Mouse (Mus musculus): ENCODE measurements around the gene Bysl.
"Not testable (repeated sequence)": the region's sequence is repeated elsewhere in the genome, so short reads cannot be mapped to it uniquely, and the experiment has no call there.

The Bysl gene

GRCm38 (mm10) chr17:47610849-47611660 is at the start of gene Bysl, which contains the start of the genes Med20 and Gm20517:
Gene Bysl (minus strand): TSS chr17:47611492.
Gene Med20 (plus strand): TSS chr17:47611582.
Gene Gm20517 (plus strand): TSS chr17:47611589.
- peak; percentile 88 for DNase-seq (ENCODE audit: extremely low read depth, low read depth)

DNA sequence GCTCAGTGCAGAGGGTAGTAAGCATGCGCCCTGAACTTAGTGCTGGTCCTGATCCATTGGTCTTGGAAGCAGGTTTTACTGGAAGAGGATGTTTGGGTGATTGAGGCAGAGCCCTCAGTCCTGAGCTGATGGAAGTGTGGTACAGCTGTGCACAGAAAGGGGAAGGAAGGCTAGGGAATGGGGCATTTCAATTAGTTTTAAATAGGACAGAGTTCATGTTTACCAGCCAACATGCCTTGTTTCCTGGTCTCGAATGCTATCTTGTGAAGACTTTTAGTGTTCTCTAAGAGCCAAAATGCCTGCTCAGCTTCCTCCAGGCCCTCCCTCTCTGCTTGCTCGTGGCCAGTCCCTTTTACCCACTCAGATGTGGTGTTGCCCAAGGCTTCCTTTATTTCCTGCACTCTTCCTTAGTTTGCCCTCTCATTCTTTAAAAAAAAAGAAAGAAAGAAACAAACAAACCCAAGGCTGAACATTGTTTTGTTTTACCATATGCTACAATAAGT is 47.5 kb upstream of the Bysl start:
- DNase-seq (ENCODE audit: extremely low read depth, low read depth): no peak

DNA sequence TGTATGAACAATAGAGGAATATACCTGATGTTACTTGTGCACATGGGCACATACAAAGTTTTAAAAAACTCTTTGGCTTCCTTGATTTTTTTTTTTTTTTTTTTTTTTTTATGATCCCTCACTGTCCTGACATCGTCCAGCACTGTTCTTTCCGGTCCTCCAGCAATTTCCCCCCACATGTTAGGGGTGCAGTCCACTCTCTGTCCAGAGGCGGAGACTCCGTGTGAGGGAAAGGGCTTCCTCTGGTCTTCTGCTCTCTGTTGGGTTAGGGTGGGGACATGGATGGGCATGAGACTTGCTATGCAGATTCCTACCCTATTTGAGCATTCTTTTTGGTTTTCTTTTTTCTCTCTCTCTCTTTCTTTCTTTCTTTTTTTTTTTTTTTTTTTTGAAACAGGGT is 46.6 kb upstream of the Bysl start:
- DNase-seq (ENCODE audit: extremely low read depth, low read depth): no peak

DNA sequence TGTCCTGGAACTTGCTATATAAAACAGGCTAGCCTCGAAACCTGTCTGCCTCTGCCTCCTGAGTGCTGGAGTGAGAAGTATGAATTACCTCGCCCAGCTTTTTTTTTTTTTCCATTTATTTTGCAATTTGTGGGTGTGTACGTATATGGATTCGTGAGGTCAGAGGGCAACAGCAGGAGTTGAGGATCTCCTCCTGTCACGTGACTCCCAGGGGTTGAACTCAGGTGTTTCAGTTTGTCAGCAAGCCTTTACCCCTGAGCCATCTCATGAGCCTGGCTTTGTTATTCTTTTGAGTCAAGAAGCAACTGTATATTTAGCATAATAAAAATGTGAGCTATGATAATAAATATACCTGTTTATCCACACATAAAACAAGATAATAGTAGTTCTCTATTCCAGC is 44.4 kb upstream of the Bysl start:
- DNase-seq (ENCODE audit: extremely low read depth, low read depth): no peak

DNA sequence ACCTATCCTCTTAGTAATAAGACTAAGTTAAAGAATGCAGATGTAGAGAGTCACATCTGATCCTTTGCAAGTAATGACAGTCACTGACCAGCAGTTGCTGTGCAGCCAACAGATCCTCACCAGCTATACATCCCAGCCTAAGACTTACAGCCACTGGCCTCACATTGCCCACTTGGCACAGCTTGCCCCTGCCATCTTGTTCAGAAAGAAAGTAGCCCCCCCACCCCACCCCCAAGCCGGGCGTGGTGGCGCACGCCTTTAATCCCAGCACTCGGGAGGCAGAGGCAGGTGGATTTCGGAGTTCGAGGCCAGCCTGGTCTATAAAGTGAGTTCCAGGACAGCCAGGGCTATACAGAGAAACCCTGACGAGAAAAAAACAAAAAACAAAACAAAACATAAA is 43.1 kb upstream of the Bysl start:
- DNase-seq (ENCODE audit: extremely low read depth, low read depth): not testable (repeated sequence)

DNA sequence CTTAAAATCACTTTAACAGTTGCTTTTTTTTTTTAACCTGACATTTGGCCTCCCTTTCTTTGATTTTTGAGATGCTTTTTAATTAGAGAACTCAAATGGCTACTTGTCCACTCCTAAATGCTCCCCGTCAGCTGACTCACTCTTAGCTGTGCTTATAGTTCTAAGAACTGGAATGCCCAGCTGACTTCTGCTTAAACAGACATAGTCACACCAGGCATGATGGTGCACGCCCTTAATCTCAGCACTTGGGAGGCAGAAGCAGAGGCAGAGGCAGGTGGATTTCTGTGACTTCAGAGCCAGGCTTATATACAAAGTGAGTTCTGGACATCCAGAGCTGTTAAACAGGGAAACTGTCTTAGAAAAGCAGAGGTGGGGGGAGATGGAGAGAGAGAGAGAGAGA is 40.7 kb upstream of the Bysl start:
- DNase-seq (ENCODE audit: extremely low read depth, low read depth): no peak

- DNase-seq (ENCODE audit: extremely low read depth, low read depth): no peak
These were observed 37.7 kb upstream of the Bysl start for GRCm38 (mm10) chr17:47648966-47649365.

- peak; percentile 63 for DNase-seq (ENCODE audit: extremely low read depth, low read depth)
These were observed 35.4 kb upstream of the Bysl start for GRCm38 (mm10) chr17:47646683-47647082.

- peak; percentile 21 for DNase-seq (ENCODE audit: extremely low read depth, low read depth)
These were observed 31.7 kb upstream of the Bysl start for GRCm38 (mm10) chr17:47642992-47643391.

- DNase-seq (ENCODE audit: extremely low read depth, low read depth): no peak
These were observed 22.9 kb upstream of the Bysl start for GRCm38 (mm10) chr17:47633999-47634770.

DNA sequence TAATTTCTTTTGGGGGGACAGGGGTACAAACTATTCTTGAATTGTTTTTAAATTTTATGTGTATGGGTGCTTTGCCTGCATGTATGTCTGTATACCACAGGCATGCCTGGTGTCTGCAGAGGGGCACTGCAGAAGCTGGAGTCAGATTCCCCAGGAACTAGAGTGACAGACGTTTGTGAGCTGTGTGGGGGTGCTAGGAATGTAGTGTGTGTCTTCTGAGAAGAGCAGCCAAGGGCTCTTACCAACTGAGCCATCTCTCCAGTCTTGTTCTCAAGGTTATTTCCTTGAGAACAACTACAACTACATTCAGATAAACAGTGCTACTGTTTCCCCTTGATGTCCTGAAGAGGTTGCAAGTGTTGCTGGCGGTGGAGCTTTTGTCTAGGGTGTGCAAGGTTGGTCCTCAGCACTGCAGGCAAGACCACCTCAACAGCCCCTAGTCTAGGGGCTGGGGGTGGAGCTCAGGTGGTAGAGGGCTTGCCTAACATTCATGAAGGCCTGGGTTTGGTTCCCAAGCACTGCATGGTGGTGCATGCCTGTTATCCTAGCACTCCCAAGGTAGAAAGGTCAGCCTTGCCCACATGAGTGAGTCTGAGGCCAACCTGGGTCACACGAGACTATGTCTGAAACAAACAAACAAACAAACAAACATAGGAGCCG is 21.0 kb upstream of the Bysl start:
- DNase-seq (ENCODE audit: extremely low read depth, low read depth): no peak

- no peak for DNase-seq (ENCODE audit: extremely low read depth, low read depth)
These were observed 19.4 kb upstream of the Bysl start, which contains the start of gene Usp49 for GRCm38 (mm10) chr17:47630678-47631065. Gene Usp49 (plus strand): TSS chr17:47630690.

DNA sequence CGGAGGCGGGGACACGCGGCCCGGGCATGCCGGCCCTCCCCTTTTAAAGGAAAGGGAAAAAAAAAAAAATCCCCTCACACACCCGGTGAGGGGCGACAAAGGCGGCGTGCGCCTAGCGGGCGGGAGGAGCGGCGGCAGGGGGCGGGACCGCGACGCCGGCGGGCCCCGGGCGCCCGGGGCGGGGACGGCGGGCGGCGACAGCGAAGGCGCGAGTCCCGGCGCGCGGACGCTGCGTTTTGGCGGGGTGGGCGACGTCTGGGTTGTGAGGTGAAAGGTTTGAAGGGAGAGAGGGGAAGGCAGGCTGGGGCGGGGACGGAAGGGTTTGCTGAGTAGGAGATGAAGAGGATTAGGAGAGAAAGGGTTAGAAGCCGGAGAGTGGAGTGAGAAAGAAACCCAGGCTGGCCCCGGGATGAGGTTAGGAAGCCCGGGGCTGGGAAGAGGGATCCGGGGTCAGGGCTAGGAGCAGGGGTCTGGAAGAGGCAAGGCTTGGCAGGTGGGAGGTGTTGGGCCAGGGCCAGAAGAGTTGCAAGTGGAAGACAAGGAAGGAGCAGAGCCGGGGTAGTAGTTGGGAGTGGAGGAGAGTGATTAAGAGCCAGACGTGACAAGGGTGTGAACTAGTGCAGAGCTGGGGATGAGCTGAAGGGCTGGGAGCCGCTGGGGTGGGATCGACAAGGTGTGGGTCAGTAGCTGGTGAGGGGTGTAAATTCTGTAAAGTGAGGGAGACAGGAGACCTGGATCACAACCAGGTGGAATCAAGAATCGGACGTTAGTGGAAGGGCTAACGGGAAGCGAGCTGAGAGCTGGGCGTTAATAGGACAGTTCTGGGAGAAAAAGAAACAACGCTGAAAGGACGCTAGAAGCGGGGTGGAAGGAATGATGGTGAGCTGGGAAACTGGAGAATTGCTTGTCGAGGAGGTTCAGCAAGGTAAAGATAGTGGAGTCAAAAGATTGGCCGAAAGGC is 18.7 kb upstream of the Bysl start:
- DNase-seq (ENCODE audit: extremely low read depth, low read depth): no peak

DNA sequence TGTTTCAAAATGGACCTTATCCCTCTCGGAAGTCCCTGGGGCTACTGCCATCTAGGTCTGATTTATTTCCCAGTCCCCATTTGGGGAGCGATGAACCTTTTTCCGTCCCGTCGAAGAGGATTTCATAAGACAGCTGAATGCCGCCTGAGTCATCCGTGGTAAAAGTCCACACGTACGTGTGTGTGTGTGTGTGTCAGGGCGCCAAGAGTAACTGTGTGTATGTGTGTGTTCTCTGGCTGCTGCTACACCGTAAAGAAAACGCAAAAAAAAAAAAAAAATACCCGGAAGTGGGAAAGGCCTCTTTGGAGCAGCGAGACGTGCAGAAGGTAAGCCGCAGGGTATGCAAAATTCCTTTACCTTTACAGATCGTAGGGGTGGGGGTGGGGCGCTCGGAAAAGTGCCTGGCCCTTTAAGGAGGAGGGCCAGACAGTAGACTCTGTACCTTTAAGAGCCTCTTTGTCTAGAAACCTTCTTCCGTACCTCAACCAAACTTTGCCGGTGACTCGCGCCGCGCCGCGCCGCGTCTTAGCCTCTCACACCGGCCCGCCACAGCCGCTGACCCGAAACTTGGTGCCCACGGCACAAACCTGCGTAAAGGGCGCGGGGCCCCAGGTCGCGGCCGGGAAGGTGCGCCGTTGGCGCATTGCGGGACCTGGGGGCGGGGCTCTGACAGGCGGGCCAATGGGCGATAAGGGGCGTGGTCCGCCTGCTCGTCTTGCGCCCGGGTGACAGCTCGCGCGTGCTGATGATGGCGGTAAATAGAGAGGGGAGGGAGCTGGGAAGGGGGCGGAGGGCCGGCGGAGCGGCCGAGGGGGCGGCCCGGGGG is 17.8 kb upstream of the Bysl start:
- DNase-seq (ENCODE audit: extremely low read depth, low read depth): peak; percentile 79

GRCm38 (mm10) chr17:47627791-47628190 is 16.5 kb upstream of the Bysl start:
- no peak for DNase-seq (ENCODE audit: extremely low read depth, low read depth)

DNA sequence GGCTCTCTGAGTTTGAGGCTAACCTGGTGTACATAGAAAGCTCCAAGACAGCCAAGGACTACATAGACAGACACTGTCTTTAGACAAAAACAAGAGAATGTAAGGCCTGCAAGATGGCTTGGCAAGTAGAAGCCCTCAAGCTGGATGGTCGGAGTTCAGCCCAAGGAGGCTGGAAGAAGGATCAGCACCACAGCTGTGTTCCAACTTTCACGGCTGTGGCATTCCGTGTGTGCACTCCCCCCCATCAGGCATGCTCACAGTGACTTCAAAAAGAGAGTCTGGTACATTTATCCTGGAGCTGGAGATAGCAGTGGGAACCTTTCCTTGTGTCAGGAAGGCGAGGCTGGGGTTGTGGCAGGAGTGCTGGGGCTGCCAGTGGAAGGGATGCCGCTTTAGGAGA is 14.7 kb upstream of the Bysl start:
- no peak for DNase-seq (ENCODE audit: extremely low read depth, low read depth)

- DNase-seq (ENCODE audit: extremely low read depth, low read depth): no peak
These were observed 13.8 kb upstream of the Bysl start for GRCm38 (mm10) chr17:47625088-47625487.

- DNase-seq (ENCODE audit: extremely low read depth, low read depth): not testable (repeated sequence)
These were observed 13.3 kb upstream of the Bysl start for GRCm38 (mm10) chr17:47624572-47624971.

- no peak for DNase-seq (ENCODE audit: extremely low read depth, low read depth)
These were observed 11.7 kb upstream of the Bysl start for GRCm38 (mm10) chr17:47622912-47623554.
